Mouse (Mus musculus): ENCODE data around the gene Rpp40.

Rpp40 gene

DNA sequence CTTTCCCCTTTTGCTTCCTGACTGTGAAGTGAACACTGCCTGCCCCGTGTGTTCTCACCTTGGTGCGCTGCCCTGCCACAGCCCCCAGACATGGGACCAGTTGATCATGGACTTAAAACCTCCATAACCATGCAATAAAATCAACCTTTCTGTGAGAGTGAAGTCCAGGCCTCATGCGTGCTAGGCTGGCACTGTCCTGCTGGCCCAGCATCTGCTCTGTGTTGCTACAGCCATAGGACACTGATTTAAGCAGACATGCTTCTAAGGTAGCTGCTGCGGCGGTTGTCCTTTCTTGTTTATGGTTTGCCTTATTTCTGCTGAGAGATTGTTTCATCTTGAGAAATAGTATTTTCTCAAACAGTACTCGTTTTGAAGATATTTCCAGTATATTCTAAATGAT is 54.6 kb downstream of the Rpp40 start:
- no peak for DNase-seq (ENCODE audit: low read depth)

- no peak for DNase-seq (ENCODE audit: low read depth)
Observed at GRCm38 (mm10) chr13:35848694-35849093, 57.5 kb downstream of the Rpp40 start.

GRCm38 (mm10) chr13:35845306-35845705 is 60.9 kb downstream of the Rpp40 start:
- no peak for DNase-seq (ENCODE audit: low read depth)
